Mouse (Mus musculus) heart, embryonic 11.5 days (tissue): Measurements from ENCODE around the gene Supt3. TPM values are rescaled to one million over a fixed set of nuclear protein-coding genes. Genes with fewer than 3 reads are reported as not detected.

Source experiments
- ATAC-seq: fragments of 200-750 bp; cut with Nextera tagmentation; replicated peaks from 2 replicates; pipeline ENCODE4 v1.8.0; 2017; ENCODE audit warnings: moderate library complexity; ENCODE audit not compliant: insufficient number of reproducible peaks, low FRiP score, low TSS enrichment
- H3K27ac ChIP-seq: fragments of 300-500 bp; sonication (generic); 2 replicates; pipeline ENCODE4 v1.5.1; 2014; ENCODE audit warnings: mild to moderate bottlenecking, low read depth, low read length
- H3K27me3 ChIP-seq: fragments of 300-500 bp; sonication (generic); 2 replicates; pipeline ENCODE4 v1.6.1; 2014; ENCODE audit warnings: mild to moderate bottlenecking, low read length, mixed read lengths; ENCODE audit not compliant: control insufficient read depth, insufficient read depth
- H3K36me3 ChIP-seq: fragments of 300-500 bp; sonication (generic); 2 replicates; pipeline ENCODE4 v1.6.1; 2014; ENCODE audit warnings: mild to moderate bottlenecking, low read length, moderate library complexity, mixed read lengths; ENCODE audit not compliant: control insufficient read depth, insufficient read depth
- H3K4me1 ChIP-seq: fragments of 300-500 bp; sonication (generic); 2 replicates; pipeline ENCODE4 v1.6.1; 2014; ENCODE audit warnings: low read length; ENCODE audit not compliant: control insufficient read depth, insufficient read depth
- H3K4me2 ChIP-seq: fragments of 300-500 bp; sonication (generic); 2 replicates; pipeline ENCODE4 v1.6.1; 2014; ENCODE audit warnings: mild to moderate bottlenecking, moderate library complexity
- H3K4me3 ChIP-seq: fragments of 300-500 bp; sonication (generic); 2 replicates; pipeline ENCODE4 v1.5.1; 2014; ENCODE audit warnings: low read depth, low read length
- H3K9ac ChIP-seq: fragments of 300-500 bp; sonication (generic); 2 replicates; pipeline ENCODE4 v1.6.1; 2014; ENCODE audit warnings: mild to moderate bottlenecking, low read depth, low read length, moderate library complexity
- H3K9me3 ChIP-seq: fragments of 300-500 bp; sonication (generic); replicated peaks from 2 replicates; pipeline ENCODE4 v1.6.1; 2016; ENCODE audit warnings: low read length; ENCODE audit not compliant: control insufficient read depth
- WGBS: fragments of 180-500 bp; shearing (Covaris S2); extraction: QIAGEN DNeasy Blood & Tissue Kit; methylation state at CpG from one replicate; pipeline ENCODE4 v1.1.7; 2014; ENCODE audit not compliant: insufficient replicate concordance; 5-methylcytosine and 5-hydroxymethylcytosine counted together
- polyA plus RNA-seq: library from polyadenylated mRNA; unstranded; fragments of >200 nt; fragmentation: Nextera tagmentation; extraction: Ambion mirVana; gene quantifications from 2 replicates; pipeline ENCODE4 v1.2.1, GENCODE M21; 2014

Gene Supt3
- polyA plus RNA-seq, 1 experiment from 2014 or later = 22.4 TPM

- ATAC-seq = no peak
- H3K9me3 ChIP-seq = no peaks in the 10 kb centered on the region
Measured at GRCm38 (mm10) chr17:45076951-45077350, 300.0 kb downstream of the Supt3 start.

DNA sequence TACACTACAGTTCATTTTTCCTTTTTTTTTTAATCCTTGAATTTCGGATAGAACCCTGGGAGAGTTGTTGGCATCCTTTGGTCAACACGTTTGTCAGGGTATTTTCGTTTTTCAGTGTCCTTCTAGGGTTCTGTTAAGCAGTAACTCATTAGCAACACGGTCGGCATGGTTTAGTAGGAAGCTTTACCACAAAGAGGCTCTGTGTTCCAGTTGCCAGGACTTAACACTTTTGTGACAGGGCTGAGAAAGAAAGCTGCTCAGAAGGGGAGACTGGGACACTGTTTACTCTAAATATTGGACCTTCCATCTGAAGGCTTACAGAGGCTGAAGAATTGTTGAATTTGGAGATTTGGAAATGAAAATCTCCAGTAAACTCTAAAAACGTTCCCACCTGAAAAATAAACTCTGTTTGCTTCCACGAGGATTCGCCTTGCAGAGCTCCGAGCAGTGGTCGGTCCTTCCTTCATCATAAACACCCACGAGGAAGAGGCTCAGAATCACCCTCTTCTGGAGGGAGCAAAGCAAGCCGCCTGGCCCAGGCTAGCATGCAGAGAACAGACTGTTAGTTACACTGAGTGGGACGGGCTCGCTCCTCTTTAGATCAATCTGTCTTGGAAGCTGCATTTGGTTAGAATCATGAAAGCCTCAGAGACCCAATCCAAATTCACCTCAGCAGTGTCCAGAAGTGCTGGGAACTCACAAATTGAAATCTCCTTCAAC, 301.1 kb downstream of the Supt3 start:
- ATAC-seq = no peak
- no peaks in the 10 kb centered on the region for H3K4me1 ChIP-seq
- no peaks in the 10 kb centered on the region for H3K9me3 ChIP-seq
- H3K4me3 ChIP-seq = no peak overlapping the region
- no peak overlapping the region for H3K9ac ChIP-seq
- H3K27ac ChIP-seq = no peak overlapping the region
- 66% methylated on average over 14 of the region's 14 CpGs for WGBS
- H3K4me2 ChIP-seq = no peak overlapping the region
- no peaks in the 10 kb centered on the region for H3K36me3 ChIP-seq
- no peaks in the 10 kb centered on the region for H3K27me3 ChIP-seq

More at GRCm38 (mm10) chr17:45076951-45077350, 300.0 kb downstream of the Supt3 start:
- Histone ChIP-seq H3K9ac (no peak overlapping the region), H3K27me3 (no peaks in the 10 kb centered on the region), H3K4me3 (no peak overlapping the region), H3K27ac (no peak overlapping the region), H3K36me3 (no peaks in the 10 kb centered on the region), H3K4me2 (no peak overlapping the region), H3K4me1 (no peaks in the 10 kb centered on the region)
- WGBS = 87% methylated on average over 4 of the region's 4 CpGs

DNA sequence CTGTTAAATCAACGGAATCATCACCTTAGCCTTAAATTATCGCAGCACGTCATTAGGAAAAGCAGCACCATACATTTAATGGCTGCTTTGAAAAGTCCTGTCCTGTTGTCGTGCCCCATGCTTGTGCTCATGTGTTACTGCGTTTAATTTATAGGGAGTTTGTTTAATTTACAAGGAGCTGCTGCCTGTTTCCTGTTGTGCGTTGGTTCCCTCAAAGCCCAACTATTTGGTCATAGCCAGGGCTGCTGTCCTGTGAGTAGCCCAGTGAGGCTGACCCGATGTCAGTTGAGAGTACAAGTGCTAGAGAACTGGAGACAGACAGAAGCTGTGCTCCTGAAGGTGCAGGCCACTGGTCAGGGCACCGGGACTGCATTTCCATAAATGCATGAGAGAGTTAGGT, 304.6 kb downstream of the Supt3 start:
- Histone ChIP-seq H3K36me3 (no peaks in the 10 kb centered on the region), H3K27ac (no peak overlapping the region), H3K9ac (no peak overlapping the region), H3K4me3 (no peak overlapping the region), H3K9me3 (no peaks in the 10 kb centered on the region), H3K4me1 (no peaks in the 10 kb centered on the region), H3K4me2 (no peak overlapping the region), H3K27me3 (no peaks in the 10 kb centered on the region)
- WGBS = 80% methylated on average over 8 of the region's 8 CpGs
- no peak for ATAC-seq

DNA sequence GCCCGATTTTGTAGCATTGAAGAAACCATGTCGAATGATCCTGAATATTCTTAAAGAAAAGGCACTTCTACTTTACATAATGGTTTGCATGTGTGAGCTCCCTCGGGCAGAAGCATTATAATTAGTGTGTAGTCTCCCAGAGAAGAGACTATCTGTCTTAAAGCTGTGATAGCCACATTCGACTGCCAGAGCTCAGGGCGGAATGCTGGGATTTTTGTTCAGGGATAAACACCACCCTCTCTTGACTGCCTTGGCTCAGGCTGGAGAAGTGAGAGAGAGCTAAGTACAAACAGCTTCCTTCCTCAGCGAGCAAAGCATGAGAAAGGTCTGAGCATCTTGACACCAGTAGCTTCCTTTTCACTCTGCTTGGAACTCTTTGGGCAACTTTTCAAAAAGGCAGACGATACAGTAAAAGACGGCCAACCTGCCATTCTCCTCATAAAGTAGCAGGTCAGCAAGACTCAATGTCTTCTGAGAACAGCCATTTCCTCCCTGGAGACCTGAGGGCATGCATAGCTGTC, 305.1 kb downstream of the Supt3 start:
- Histone ChIP-seq H3K4me1 (no peaks in the 10 kb centered on the region), H3K9ac (no peak overlapping the region), H3K4me2 (no peak overlapping the region), H3K9me3 (no peaks in the 10 kb centered on the region), H3K27me3 (no peaks in the 10 kb centered on the region), H3K27ac (no peak overlapping the region), H3K4me3 (no peak overlapping the region), H3K36me3 (no peaks in the 10 kb centered on the region)
- ATAC-seq = no peak
- WGBS = 60% methylated on average over 8 of the region's 8 CpGs

GRCm38 (mm10) chr17:45086361-45086760, 309.4 kb downstream of the Supt3 start:
- Histone ChIP-seq H3K27me3 (no peaks in the 10 kb centered on the region), H3K27ac (no peak overlapping the region), H3K4me3 (no peak overlapping the region), H3K4me1 (no peaks in the 10 kb centered on the region), H3K9me3 (no peaks in the 10 kb centered on the region), H3K9ac (no peak overlapping the region), H3K36me3 (no peaks in the 10 kb centered on the region), H3K4me2 (no peak overlapping the region)
- no peak for ATAC-seq
- 86% methylated on average over 5 of the region's 5 CpGs for WGBS

GRCm38 (mm10) chr17:45087022-45087421, 310.1 kb downstream of the Supt3 start:
- ATAC-seq = no peak
- H3K4me1 ChIP-seq = no peaks in the 10 kb centered on the region
- H3K36me3 ChIP-seq = no peaks in the 10 kb centered on the region
- H3K4me2 ChIP-seq = no peak overlapping the region
- H3K9ac ChIP-seq = no peak overlapping the region
- no peak overlapping the region for H3K27ac ChIP-seq
- H3K4me3 ChIP-seq = no peak overlapping the region
- no peaks in the 10 kb centered on the region for H3K27me3 ChIP-seq
- 75% methylated on average over 5 of the region's 5 CpGs for WGBS
- H3K9me3 ChIP-seq = no peaks in the 10 kb centered on the region

DNA sequence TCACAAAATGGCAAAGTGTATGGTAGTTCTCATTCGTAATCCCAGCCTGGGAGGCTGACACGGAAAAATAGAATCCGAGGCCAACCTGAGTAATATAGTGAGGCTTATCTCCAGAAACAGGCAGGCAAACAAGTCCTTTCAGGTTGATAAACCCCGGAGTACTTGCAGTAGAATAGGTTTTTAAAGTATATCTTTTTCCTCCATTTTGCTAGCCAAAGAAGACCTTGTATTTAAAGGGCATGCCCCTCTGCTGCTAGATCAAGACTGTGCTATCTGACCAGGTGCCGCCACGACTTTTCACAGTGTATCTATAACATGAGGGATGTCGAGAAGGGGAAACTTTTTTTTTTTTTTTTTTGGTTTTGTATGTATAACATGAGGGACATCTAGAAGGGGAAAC, 324.1 kb downstream of the Supt3 start:
- H3K36me3 ChIP-seq = no peaks in the 10 kb centered on the region
- 56% methylated on average over 7 of the region's 7 CpGs for WGBS
- no peak overlapping the region for H3K9ac ChIP-seq
- H3K27ac ChIP-seq = no peak overlapping the region
- no peak overlapping the region for H3K4me3 ChIP-seq
- no peak overlapping the region for H3K4me2 ChIP-seq
- no peaks in the 10 kb centered on the region for H3K27me3 ChIP-seq
- ATAC-seq = no peak
- H3K4me1 ChIP-seq = no peaks in the 10 kb centered on the region
- H3K9me3 ChIP-seq = no peaks in the 10 kb centered on the region

DNA sequence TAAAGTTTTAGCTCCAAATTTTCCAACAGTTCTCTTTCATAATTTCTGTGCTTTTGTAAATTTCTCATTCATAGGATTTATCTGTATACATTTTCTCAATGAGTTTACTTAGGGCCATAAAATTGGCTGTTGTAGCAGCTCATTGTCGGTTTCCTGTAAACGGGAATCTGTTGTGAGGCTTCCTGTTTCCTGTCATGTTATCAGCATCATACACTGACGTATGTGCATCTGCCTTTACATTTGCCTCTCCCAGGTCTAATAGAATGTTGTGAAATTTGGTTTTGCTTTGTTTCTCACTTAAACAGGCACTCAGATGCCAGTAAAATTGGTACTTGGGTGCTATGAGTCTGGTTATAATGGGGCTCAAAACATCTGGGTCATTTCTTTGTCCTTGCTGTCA, 338.4 kb downstream of the Supt3 start:
- Histone ChIP-seq H3K4me3 (no peak overlapping the region), H3K27ac (no peak overlapping the region), H3K9me3 (no peaks in the 10 kb centered on the region), H3K4me1 (no peaks in the 10 kb centered on the region; the same call in 1 of the 2 replicates), H3K27me3 (no peaks in the 10 kb centered on the region), H3K9ac (no peak overlapping the region), H3K4me2 (no peak overlapping the region), H3K36me3 (no peaks in the 10 kb centered on the region)
- 61% methylated on average over 3 of the region's 3 CpGs for WGBS
- ATAC-seq = no peak
